Mouse (Mus musculus) forebrain, postnatal 0 days (tissue): ENCODE measurements around the gene Fgf7. TPM values are rescaled to one million over a fixed set of nuclear protein-coding genes. Genes with fewer than 3 reads are reported as not detected.
A peak's percentile ranks its signal among the peaks of the same experiment; 100 is the strongest.

Experiments used
- ATAC-seq: fragments of 200-750 bp; cut with Nextera tagmentation; 2 replicates; pipeline ENCODE4 v1.8.0; 2017; ENCODE audit warnings: mild to moderate bottlenecking, moderate library complexity
- DNase-seq: peaks from one replicate; pipeline ENCODE4 v3.0.0-alpha.2; 2015
- H3K27ac ChIP-seq: fragments of 300-500 bp; sonication (generic); 2 replicates; pipeline ENCODE4 v1.5.1; 2014; ENCODE audit warnings: low read depth, mild to moderate bottlenecking, antibody characterized with exemption, low read length, moderate library complexity, mixed read lengths
- H3K27me3 ChIP-seq: fragments of 300-500 bp; sonication (generic); 2 replicates; pipeline ENCODE4 v1.6.1; 2014; ENCODE audit warnings: mild to moderate bottlenecking, low read length, mixed read lengths; ENCODE audit not compliant: insufficient read depth
- H3K36me3 ChIP-seq: fragments of 300-500 bp; sonication (generic); 2 replicates; pipeline ENCODE4 v1.6.1; 2014; ENCODE audit warnings: mild to moderate bottlenecking, moderate library complexity; ENCODE audit not compliant: insufficient read depth
- H3K4me1 ChIP-seq: fragments of 300-500 bp; sonication (generic); 2 replicates; pipeline ENCODE4 v1.6.1; 2014; ENCODE audit warnings: antibody characterized with exemption; ENCODE audit not compliant: insufficient read depth
- H3K4me2 ChIP-seq: fragments of 300-500 bp; sonication (generic); 2 replicates; pipeline ENCODE4 v1.6.1; 2014; ENCODE audit warnings: low read depth, mild to moderate bottlenecking, moderate library complexity
- H3K4me3 ChIP-seq: fragments of 300-500 bp; sonication (generic); 2 replicates; pipeline ENCODE4 v1.5.1; 2014; ENCODE audit warnings: low read depth, low read length, mixed read lengths
- H3K9ac ChIP-seq: fragments of 300-500 bp; sonication (generic); 2 replicates; pipeline ENCODE4 v1.6.1; 2014; ENCODE audit warnings: mild to moderate bottlenecking
- H3K9me3 ChIP-seq: fragments of 300-500 bp; sonication (generic); 2 replicates; pipeline ENCODE4 v1.6.1; 2016; ENCODE audit warnings: low read length
- CTCF ChIP-seq: sonication (generic); IDR thresholded peaks from 2 replicates; pipeline ENCODE4 v1.5.1; 2016; ENCODE audit warnings: antibody characterized with exemption, control low read depth, low read depth
- WGBS: fragments of 180-500 bp; shearing (Covaris S2); extraction: QIAGEN DNeasy Blood & Tissue Kit; methylation state at CpG from one replicate; pipeline ENCODE4 v1.1.7; 2014; 5-methylcytosine and 5-hydroxymethylcytosine counted together
- polyA plus RNA-seq: library from polyadenylated mRNA; unstranded; fragments of >200 nt; fragmentation: Nextera tagmentation; extraction: Ambion mirVana; gene quantifications from 2 replicates; pipeline ENCODE4 v1.2.1, GENCODE M21; 2015
- total RNA-seq: library from RNA; depleted of rRNA; stranded (reverse); fragments of >200 nt; gene quantifications from 2 replicates; pipeline ENCODE4 v1.2.3, GENCODE M21; 2014

Gene Fgf7
- total and polyA plus RNA-seq, 2 experiments from 2014 or later, result 0.31 to 0.48 TPM

DNA sequence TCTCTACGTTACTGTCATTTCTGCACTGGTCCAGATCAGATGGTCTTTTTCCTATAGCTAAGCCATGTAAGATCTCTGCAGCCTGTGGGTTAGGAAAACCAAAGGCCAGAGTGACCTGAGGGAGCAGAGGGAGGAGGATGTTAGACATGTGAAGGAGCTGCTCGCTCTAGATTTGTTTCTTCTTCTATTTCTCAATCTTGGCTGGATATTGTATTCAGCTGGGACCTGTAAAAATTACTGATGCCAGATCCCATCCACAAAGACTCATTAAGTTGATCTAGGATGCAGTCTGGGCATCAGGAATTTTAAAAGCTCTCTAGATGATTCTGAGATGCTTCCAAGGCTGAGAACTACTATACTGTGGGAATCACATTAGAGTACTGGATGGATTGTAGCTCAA is 6.2 kb downstream of the Fgf7 start:
- no peak overlapping the region for H3K4me2 ChIP-seq
- no peak overlapping the region for H3K4me3 ChIP-seq
- H3K4me1 ChIP-seq, result no peaks in the 10 kb centered on the region
- no peak overlapping the region for H3K9ac ChIP-seq
- 92% methylated on average over 2 of the region's 2 CpGs for WGBS
- ATAC-seq (no peak), DNase-seq (no peak)
- no peaks in the 10 kb centered on the region for H3K27me3 ChIP-seq
- no peak for TF ChIP-seq CTCF
- no peak overlapping the region for H3K27ac ChIP-seq
- H3K36me3 ChIP-seq, result no peaks in the 10 kb centered on the region
- no peaks in the 10 kb centered on the region for H3K9me3 ChIP-seq

DNA sequence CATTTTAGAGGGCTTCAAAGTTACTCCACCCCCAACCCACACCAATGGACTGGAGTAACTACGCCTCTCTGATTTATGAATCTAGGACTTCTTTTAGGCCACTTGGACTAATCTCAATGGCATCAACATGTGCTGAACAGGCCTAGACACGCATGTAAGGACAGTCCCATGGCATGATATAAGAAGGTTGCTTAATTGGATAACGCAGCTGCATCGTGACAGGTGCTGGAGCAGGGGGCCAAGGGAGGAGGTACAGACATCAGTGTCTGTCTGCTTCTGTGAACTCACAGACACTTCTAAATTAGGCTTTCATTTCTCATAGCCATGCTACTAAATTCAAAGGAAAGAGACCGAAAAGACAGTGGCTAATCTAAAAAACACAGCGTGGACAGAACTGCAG is 6.8 kb downstream of the Fgf7 start:
- H3K4me1 ChIP-seq, result no peaks in the 10 kb centered on the region
- H3K9me3 ChIP-seq, result no peaks in the 10 kb centered on the region
- no peak for TF ChIP-seq CTCF
- no peak overlapping the region for H3K9ac ChIP-seq
- DNase-seq (no peak), ATAC-seq (no peak)
- WGBS, result 91% methylated on average over 6 of the region's 6 CpGs
- no peaks in the 10 kb centered on the region for H3K27me3 ChIP-seq
- H3K4me2 ChIP-seq, result no peak overlapping the region
- H3K4me3 ChIP-seq, result no peak overlapping the region
- no peaks in the 10 kb centered on the region for H3K36me3 ChIP-seq
- H3K27ac ChIP-seq, result no peak overlapping the region

DNA sequence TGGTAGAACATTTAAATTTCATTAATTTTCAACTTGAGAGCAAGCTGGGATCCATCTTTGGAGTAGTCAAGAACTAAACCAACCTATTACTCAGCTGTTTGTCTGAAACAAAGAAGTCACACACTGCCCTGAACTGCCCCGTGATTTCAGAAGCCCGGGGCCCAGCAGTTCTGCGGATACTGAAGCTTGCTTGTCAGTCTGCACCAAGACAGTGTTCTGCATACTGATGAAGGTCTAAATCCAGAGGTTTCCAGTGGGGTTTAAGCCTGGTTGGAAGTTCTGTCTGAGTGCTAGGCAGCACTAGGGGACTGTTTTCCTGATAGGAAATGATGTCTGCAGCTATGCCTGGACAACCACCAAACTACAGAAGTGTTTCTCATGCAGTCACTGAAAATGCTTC is 8.2 kb downstream of the Fgf7 start:
- Histone ChIP-seq H3K27me3 (no peaks in the 10 kb centered on the region), H3K4me1 (no peaks in the 10 kb centered on the region), H3K36me3 (no peaks in the 10 kb centered on the region), H3K27ac (no peak overlapping the region), H3K4me2 (no peak overlapping the region), H3K9ac (no peak overlapping the region), H3K9me3 (no peaks in the 10 kb centered on the region), H3K4me3 (no peak overlapping the region)
- ATAC-seq (no peak), DNase-seq (no peak)
- no peak for TF ChIP-seq CTCF
- 23% methylated on average over 3 of the region's 3 CpGs for WGBS

DNA sequence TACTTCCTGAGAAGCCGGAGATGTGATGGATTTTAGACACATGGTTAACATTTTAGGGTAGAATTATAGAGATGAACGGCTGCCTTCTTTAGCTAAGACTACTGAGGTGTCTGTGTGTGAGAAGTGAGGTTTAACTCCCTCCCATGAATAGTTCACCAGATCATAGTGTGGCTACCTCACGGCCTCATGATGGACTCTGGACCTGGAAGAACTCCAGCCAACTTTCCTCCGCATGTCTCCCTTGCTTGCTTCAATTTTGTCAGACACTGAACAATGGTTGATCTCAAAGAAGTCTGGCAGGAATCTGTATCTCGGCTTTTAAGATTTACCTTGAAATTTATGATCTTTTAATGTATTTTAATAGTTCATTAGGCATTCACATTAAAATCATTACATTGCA is 11.2 kb downstream of the Fgf7 start:
- WGBS, result 93% methylated on average over 5 of the region's 5 CpGs
- Histone ChIP-seq H3K27me3 (no peaks in the 10 kb centered on the region), H3K4me2 (no peak overlapping the region), H3K4me3 (no peak overlapping the region), H3K9ac (no peak overlapping the region), H3K9me3 (no peaks in the 10 kb centered on the region), H3K27ac (no peak overlapping the region), H3K36me3 (no peaks in the 10 kb centered on the region), H3K4me1 (no peaks in the 10 kb centered on the region)
- TF ChIP-seq CTCF, result no peak
- ATAC-seq (no peak), DNase-seq (no peak)

DNA sequence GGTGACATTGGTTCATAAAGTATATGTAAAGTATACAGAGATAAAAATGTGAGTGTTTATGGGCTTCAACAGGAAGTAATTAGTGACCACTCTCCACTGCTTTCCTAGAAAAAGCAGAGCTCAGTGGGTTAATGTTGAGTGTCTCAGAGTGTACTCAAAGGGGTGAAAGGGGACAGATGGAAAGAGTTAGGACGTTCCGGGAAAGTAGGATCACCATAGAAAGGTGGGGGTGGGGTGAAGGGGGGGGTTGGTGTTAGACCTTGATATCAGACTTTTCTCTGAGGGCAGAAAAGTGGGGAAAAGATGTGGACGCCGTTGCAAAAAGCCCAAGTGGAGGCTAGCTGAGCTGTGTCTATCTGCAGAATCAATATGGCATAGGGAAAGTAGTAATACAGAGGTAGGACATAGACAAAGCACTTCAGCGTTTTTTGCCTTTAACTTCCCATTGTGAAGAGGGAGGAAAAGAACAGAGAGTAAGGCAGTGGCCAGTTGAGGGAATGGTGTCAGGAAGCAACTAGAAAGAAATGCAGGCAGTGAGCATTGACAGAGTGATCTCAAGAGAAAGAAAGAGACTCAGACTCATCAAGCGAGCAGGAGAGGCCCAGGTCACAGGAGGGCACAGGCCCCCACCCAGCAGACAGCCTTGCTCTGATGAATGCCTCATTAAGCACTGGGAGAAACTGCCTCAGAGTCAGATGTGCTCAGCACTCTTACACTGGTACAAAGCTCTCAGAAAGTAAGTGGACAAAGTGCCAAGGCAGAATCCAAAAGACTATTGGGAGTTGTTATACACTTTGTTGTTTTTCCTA is 18.5 kb downstream of the Fgf7 start:
- Histone ChIP-seq H3K4me2 (no peak overlapping the region), H3K27ac (no peak overlapping the region), H3K4me3 (no peak overlapping the region), H3K36me3 (no peaks in the 10 kb centered on the region), H3K27me3 (no peaks in the 10 kb centered on the region), H3K9ac (no peak overlapping the region), H3K4me1 (no peaks in the 10 kb centered on the region), H3K9me3 (no peaks in the 10 kb centered on the region)
- TF ChIP-seq CTCF, result no peak
- DNase-seq, result no peak
- no peak for ATAC-seq
- WGBS, result 58% methylated on average over 6 of the region's 6 CpGs

DNA sequence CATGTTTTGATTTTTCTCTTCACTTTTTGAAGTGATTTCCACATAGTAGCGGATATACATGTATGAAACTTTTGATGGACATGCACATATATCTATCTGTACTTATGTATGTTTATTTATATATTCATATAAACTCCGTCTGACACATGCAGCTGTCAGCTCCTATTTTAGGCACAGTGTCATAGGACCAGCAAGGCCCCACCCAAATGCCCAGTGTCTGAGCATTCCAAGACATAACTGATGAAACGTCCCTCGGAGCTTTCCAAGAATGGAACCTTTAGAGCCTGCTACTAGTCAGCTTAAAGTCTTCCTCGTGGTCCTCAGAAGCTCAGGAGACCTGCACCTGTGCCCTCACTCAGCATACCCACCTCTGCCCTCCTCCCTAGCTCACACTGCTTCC is 19.2 kb downstream of the Fgf7 start:
- no peaks in the 10 kb centered on the region for H3K9me3 ChIP-seq
- DNase-seq (no peak), ATAC-seq (no peak)
- 69% methylated on average over 5 of the region's 5 CpGs for WGBS
- no peak overlapping the region for H3K9ac ChIP-seq
- H3K36me3 ChIP-seq, result no peaks in the 10 kb centered on the region
- H3K27ac ChIP-seq, result no peak overlapping the region
- H3K4me1 ChIP-seq, result no peaks in the 10 kb centered on the region
- no peak overlapping the region for H3K4me2 ChIP-seq
- no peak overlapping the region for H3K4me3 ChIP-seq
- TF ChIP-seq CTCF, result no peak
- H3K27me3 ChIP-seq, result no peaks in the 10 kb centered on the region

DNA sequence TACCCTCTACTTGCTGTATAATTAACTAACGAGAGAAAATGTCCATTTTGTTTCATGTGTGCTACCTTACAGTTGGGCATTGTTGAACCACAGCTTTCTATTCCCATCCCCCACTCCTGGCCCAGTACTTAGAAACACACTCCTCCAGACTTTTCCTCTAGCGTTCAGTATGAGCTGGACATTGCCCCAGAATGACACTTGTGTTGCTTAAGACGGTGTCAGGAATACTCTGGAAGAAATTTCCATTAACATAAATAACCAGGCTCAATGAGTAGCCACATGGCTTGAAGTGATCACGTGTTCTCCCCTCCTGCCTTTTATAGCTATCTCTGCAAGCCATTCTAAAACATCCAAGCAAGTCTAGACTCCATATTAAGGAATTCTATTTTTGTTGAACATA is 26.1 kb downstream of the Fgf7 start:
- TF ChIP-seq CTCF, result no peak
- 18% methylated on average over 4 of the region's 4 CpGs for WGBS
- H3K4me2 ChIP-seq, result no peak overlapping the region
- no peak overlapping the region for H3K27ac ChIP-seq
- no peak overlapping the region for H3K4me3 ChIP-seq
- DNase-seq (peak; percentile 16), ATAC-seq (peak; percentile 51)
- H3K9me3 ChIP-seq, result no peaks in the 10 kb centered on the region
- no peak overlapping the region for H3K9ac ChIP-seq
- no peaks in the 10 kb centered on the region for H3K27me3 ChIP-seq
- H3K4me1 ChIP-seq, result no peaks in the 10 kb centered on the region
- no peaks in the 10 kb centered on the region for H3K36me3 ChIP-seq
